Mouse (Mus musculus): ENCODE measurements around the gene Gm6793.

Gm6793 gene

GRCm38 (mm10) chr8:112014936-112015335 lies at the start of gene Gm6793:
TSS of gene Gm6793 (minus strand) at chr8:112015036.
- no peak for DNase-seq (ENCODE audit: low spot score in 2 of 2)

- no peak for DNase-seq (ENCODE audit: low spot score in 2 of 2)
Observed at GRCm38 (mm10) chr8:112061372-112061771, 46.5 kb upstream of the Gm6793 start.

DNA sequence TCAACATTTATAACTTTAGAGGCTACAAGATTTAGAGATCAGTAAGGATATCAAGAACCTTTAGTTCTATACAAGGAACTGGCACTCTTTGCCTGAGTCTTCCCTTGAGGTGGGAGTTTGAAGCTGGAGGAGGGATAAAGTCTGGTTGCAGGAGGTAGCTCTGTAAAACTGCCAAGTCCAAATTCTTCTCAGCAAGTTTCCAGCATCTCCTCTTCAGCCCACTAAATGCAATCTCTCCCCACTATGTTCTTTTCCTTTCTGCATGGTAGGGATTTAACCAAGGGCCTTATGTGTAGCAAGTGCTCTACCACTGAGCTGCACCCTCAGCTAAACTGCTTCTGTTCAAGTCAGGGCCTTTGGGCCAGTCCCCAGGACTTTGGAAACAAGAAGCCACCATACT lies 39.6 kb upstream of the Gm6793 start:
- no peak for DNase-seq (ENCODE audit: low spot score in 2 of 2)

GRCm38 (mm10) chr8:112051537-112051936 lies 36.7 kb upstream of the Gm6793 start:
- DNase-seq (ENCODE audit: low spot score in 2 of 2), result no peak

DNA sequence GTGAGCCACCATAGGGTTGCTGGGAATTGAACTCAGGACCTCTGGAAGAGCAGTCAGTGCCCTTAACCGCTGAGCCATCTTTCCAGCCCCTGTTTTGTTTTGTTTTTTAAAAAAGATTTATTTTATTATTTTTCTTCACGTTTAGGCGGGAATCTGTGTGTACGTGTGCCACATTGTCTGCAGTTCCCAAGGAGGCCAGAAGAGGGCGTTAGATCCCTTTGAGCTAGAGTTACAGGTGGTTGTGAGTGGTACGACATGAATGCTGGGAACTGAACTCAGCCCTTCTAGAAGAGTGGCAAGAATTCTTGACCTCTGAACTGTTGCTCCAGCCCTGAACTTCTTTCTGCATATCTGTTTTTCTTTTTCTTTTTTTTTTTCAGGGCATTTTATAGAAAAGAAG lies 35.1 kb upstream of the Gm6793 start:
- no peak for DNase-seq (ENCODE audit: low spot score in 2 of 2)

GRCm38 (mm10) chr8:112048293-112048692 lies 33.5 kb upstream of the Gm6793 start:
- DNase-seq (ENCODE audit: low spot score in 2 of 2), result no peak

GRCm38 (mm10) chr8:112045896-112046295 lies 31.1 kb upstream of the Gm6793 start:
- peak; percentile 86 to 89 for DNase-seq (ENCODE audit: low spot score in 2 of 2)

GRCm38 (mm10) chr8:112045182-112045581 lies 30.3 kb upstream of the Gm6793 start:
- no peak for DNase-seq (ENCODE audit: low spot score in 2 of 2)

DNA sequence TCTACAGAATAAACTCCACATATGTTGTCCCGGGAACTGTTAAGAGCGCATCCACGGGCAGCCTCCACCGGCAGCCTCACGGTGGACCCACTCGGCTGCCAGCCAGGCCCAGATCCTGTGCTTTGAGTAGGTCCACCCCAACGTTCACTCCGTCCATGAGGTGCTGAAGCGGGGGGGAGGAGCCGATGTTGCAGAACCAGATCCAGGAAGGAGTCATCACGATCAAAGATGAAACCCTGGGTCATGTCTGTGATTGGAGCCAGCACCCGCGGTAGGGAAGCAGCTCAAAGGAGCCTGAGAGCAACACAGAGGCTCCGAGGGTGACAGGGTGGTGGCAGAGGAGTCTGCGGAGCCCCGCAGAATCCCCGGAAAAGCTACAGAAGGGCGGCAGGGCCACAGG lies 22.7 kb upstream of the Gm6793 start:
- no peak for DNase-seq (ENCODE audit: low spot score in 2 of 2)

DNA sequence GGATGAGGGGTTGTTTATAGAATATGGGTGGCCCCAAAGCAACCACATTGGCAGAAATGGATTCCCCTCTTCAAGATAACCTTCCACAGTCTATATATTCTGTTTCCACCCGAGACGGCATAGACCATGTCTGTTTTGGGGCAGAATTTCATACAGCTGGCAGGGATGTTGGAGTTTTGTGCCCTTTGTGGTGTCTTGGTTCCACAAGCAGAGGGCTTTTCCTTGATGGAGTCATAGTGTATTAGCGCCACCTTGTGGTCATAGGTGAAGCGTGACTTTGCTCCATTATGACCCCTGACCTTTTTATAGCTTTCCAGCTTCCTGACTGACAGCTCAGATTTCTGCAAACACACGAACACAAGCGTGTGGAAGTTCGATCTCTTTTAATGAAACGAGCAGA lies 19.8 kb upstream of the Gm6793 start:
- no peak for DNase-seq (ENCODE audit: low spot score in 2 of 2)

DNA sequence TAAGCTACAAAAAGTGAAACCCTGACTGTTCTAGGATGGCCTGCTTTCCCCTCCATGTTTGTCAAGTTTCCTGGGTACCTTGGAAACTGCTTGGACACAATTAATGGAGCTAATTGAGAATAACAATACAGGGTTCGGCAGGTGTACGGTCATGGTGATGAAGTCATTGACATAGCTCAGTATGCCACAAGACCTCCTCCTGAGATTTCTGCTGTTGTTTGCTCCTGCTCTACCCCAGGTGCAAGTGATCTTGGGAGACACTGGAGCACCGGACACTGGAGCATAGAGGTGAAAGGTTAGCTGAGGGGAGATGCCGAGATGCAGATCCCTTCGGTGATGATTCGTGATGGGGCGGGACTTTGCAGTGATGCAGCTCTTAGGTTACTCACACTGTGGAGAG lies 18.2 kb upstream of the Gm6793 start:
- DNase-seq (ENCODE audit: low spot score in 2 of 2), result no peak

- DNase-seq (ENCODE audit: low spot score in 2 of 2), result no peak
Observed at GRCm38 (mm10) chr8:112030663-112031062, 15.8 kb upstream of the Gm6793 start.

DNA sequence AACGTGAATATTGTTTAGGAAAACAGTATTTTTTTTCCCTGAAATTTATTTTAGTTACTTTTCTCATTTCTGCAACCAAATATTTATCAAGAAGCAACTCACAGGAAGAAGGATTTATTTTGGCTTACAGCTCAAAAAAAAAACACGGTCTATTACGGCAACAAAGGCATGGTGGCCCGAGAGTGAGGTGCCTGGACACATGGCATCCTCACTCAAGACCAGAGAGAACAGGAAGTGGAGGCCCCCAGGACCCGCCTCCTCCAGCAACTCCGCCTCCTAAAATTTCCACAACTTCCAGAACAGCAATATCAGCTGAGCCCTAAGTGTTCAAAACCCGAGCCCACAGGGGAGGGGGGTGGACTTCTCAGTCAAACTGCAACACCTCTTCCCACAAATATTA lies 14.6 kb upstream of the Gm6793 start:
- DNase-seq (ENCODE audit: low spot score in 2 of 2), result no peak

- peak; percentile 16 to 21 for DNase-seq (ENCODE audit: low spot score in 2 of 2)
Observed at GRCm38 (mm10) chr8:112011816-112012242, 3.0 kb downstream of the Gm6793 start.

DNA sequence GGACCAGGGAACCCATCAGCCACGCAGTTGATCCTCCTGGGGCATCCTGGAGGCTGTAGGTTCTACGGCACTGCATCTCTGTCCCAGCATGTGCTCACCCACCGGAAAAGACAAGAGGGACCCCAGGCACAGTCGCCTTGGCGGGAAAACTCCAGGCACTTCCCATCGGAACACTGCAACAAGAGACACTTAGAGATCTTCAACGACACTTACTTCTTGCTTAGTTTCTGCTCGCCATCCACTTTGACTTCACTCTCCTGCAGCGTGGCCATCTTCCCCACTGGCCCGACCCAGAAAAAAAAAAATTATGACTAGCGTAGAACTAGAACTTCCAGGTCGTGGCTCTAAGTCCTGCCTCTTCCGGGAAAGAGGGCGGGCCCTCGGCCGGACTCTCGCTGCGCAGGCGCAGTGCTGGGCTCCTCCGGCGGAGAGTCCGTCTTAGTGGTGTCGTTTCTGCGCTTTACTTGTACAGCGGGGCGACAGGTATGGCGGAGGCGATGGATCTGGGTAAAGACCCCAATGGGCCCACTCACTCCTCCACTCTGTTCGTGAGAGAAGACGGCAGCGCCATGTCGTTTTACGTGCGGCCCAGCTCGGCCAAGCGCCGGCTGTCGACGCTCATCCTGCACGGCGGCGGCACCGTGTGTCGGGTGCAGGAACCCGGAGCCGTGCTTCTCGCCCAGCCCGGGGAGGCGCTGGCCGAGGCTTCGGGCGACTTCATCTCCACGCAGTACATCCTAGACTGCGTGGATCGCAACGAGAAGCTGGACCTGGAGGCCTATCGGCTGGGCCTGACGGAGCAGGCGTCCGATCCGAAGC lies 3.6 kb downstream of the Gm6793 start, which contains the start of the genes Kars and Terf2ip:
Kars (minus strand) TSS at position 327 of the 819 bp plus-strand sequence.
Terf2ip (plus strand) TSS at position 402 of the 819 bp plus-strand sequence.
- DNase-seq (ENCODE audit: low spot score in 2 of 2), result peak; percentile 78 to 86

DNA sequence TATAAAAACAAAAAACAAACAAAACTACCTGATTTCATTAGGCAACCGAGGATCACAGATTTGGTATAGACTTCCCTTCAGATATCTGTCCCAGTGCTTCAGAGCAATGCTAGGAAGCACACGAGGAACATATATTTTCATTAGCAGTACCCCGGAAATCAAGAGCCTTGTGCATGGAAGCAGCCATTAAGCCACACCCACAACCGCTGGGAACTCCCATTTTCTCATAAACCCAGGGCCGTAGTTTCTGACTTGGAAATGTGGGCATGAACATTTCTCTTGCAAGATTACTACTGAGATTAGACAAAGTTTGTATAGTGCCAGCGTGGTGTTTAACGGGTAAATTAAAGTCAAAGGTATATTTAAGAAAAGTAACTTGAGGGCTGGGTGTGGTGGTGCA lies 5.3 kb downstream of the Gm6793 start:
- DNase-seq (ENCODE audit: low spot score in 2 of 2), result no peak

GRCm38 (mm10) chr8:112007669-112008068 lies 7.2 kb downstream of the Gm6793 start:
- DNase-seq (ENCODE audit: low spot score in 2 of 2), result no peak

DNA sequence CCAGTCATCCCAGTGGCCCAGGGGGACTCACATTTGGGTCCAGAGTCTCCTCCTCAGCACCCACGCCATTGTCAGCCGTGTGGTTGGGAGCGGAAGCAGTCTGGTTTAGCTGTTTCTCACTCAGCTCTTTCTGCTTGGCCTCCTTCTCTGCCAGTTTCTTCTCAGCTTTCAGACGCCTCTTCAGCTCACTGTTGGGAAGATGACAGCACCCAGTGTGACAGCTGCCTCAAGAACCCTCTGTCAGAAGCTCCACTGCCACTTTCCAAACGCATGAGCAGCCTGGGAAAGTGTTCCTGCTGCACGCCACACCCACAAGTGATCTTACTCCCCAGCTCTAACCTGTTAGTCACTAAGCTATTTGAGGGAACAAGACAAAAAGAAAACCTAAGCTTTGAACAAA lies 9.2 kb downstream of the Gm6793 start:
- DNase-seq (ENCODE audit: low spot score in 2 of 2), result no peak

- no peak for DNase-seq (ENCODE audit: low spot score in 2 of 2)
Observed at GRCm38 (mm10) chr8:112004754-112005153, 10.1 kb downstream of the Gm6793 start.

- no peak for DNase-seq (ENCODE audit: low spot score in 2 of 2)
Observed at GRCm38 (mm10) chr8:111992703-111993039, 22.2 kb downstream of the Gm6793 start.

- DNase-seq (ENCODE audit: low spot score in 2 of 2), result peak; percentile 59 to 78
Observed at GRCm38 (mm10) chr8:111992013-111992702, 22.7 kb downstream of the Gm6793 start, which contains the start of gene Adat1. TSS of gene Adat1 (minus strand) at chr8:111992302.

DNA sequence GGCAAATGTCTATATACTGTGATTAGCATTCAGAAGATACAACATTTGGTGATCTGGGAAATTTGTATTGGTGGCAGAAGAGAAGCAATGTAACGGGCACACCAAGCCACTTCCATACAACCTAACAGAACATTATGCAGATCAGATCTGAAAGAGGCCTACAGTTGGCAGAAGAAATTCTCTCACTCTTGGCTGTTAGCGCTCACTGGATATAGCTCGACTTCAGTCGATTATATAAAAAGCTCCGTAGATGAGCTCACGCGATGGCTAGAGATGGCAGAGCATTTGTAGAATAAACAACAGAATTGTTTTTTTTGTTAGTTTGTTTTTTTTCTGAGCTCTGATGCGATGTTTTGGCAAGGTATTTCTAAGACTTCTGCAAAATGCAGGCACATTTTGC lies 23.6 kb downstream of the Gm6793 start:
- DNase-seq (ENCODE audit: low spot score in 2 of 2), result no peak

- DNase-seq (ENCODE audit: low spot score in 2 of 2), result peak; percentile 66 to 67
Observed at GRCm38 (mm10) chr8:111989911-111990310, 24.9 kb downstream of the Gm6793 start.
